Mouse (Mus musculus): ENCODE data around the gene Dhps.
"Not testable (repeated sequence)": the region's sequence is repeated elsewhere in the genome, so short reads cannot be mapped to it uniquely, and the experiment has no call there.

Dhps gene

GRCm38 (mm10) chr8:85096196-85096595 lies 24.6 kb downstream of the Dhps start:
- no peak for DNase-seq (ENCODE audit: low spot score in 2 of 2)

DNA sequence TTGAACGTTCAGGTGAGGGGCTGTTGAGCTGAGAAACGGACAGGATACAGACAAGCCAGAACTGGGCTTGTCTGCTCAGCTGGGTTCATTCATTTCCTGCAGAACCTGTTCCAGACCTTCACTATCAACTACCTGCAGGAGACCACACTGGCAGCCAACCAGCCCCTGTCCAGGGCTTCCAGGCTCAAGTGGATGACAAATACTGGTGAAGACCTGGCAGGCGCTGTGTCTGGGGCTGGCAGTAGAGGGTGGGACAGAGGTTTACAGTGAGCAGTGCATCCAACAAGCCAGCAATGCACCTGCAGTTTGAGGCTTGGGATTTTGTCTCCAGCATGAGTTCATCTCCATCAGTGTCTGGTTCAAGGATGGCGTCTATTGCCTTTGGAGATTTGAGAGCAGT lies 25.3 kb downstream of the Dhps start:
- DNase-seq (ENCODE audit: low spot score in 2 of 2), result no peak

DNA sequence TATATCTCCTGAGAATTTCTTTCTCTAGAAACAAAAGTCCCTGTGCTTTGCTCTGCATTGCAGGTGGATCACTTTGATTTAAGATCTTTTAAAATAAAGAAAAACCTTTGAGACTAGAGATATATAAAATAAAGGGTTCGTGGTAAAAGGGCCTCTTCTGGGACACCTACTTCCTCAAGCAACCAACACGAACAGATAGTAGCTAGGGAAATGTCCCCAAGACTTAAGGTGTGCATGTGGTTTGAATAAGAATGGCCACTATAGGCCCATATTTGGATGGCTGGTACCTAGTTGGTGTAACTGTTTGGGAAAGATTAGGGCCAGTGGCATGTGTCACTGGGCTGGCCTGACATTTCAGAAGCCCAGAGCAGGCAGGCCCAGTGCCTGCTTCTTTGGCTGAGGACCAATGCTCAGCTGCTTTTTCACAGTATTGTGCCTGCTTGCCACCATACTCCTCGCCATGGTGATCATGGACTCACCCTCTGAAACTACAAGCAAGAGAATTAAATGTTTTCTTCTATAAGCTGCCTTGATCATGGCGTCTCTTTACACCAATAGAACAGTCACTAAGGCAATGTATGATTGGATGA lies 28.6 kb downstream of the Dhps start:
- DNase-seq (ENCODE audit: low spot score in 2 of 2), result no peak

GRCm38 (mm10) chr8:85113241-85113640 lies 41.7 kb downstream of the Dhps start:
- no peak for DNase-seq (ENCODE audit: low spot score in 2 of 2)

DNA sequence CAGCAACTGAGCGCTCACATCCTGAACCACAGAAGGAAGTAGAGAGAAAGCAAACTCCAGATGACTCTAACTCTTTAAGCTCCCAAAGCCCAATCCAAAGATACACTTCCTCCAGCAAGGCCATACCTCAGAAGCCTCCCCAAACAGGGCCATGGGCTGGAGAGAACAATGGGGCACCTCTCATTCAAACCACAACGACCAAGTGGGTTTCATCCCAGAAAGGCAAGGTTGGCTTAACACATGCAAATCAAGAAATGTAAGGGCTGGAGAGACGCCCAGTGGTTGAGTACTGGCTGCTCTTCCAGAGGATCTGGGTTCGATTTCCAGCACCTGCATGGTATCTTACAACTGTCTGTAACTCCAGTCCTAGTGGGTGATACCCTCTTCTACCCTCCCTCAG lies 43.9 kb downstream of the Dhps start:
- DNase-seq (ENCODE audit: low spot score in 2 of 2), result no peak

GRCm38 (mm10) chr8:85116984-85117383 lies 45.4 kb downstream of the Dhps start:
- no peak for DNase-seq (ENCODE audit: low spot score in 2 of 2)

GRCm38 (mm10) chr8:85119052-85119981 lies 47.8 kb downstream of the Dhps start:
- peak; percentile 79 to 86 for DNase-seq (ENCODE audit: low spot score in 2 of 2)

GRCm38 (mm10) chr8:85120251-85120650 lies 48.7 kb downstream of the Dhps start:
- DNase-seq (ENCODE audit: low spot score in 2 of 2), result not testable (repeated sequence)

DNA sequence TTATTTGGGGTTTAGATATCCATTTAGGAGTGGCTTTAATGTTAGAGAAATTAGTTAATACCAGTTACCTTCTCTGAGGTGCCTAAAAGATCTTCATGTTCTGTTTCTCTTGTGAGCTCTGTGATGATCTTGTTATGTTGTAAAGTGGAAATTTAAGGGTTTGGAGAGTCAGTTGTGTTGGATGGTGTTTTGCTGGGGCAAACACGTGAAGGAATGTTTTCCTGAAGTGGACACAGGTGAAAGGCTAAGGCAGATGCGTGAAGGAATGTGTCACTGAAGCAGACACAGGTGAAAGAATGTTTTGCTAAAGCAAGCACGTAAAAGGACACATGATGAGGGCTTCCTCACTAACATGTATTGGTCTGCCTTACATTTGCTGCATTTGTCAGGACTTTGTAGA lies 51.4 kb downstream of the Dhps start, which contains the start of gene Zfp791:
Zfp791 (minus strand) TSS at position 101 of the 400 bp plus-strand sequence.
- DNase-seq (ENCODE audit: low spot score in 2 of 2), result no peak

DNA sequence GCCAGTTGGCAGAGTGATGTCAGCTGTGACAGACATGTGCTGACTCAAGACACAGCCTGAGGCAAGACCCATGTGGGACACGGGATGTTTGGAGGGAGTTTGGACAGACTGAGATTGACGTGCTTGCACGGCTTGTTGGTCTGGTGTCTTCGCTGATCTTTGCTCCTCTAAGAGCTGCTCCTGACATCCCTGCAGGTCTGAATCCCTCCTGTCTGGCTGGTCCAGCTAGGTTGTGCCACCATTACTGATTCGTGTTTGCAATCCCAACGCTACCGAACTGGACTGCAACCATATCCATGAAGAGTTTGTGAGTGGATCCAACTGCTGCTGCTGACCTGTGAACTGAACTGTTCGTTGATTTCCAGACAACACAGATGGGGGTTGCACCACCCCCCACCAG lies 52.1 kb downstream of the Dhps start:
- no peak for DNase-seq (ENCODE audit: low spot score in 2 of 2)
